8 mouse cellular contexts compared by ENCODE assay signal in the genomic region with DNA sequence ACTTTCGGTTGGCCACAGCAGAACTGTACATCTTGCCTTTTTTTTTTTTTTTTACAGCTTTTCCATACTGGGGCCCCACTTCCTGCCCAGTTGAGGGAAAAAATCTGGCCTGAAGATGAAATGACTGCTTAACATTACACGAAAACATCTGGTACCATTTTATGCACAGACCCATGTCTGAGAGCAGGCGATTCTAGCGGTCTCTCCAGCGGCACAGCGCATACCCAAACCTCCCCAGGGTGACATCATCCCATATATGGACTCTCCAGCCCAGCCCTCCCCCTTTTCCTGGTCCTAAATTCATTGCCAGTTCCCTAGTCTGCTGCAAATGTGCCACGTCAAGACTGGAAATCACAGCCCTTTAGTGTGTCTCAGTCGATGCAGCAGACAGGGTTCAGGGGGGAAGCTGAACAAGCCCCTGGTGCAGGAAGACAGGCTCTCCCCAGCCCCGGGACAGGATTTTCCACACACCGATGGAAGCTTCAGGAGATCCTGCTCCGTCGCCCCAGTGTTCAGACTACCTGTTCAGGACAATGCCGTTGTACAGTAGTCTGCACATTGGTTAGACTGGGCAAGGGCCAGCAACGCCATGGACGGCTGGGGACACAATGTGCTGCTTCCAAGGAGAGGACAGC.
DNase-seq lines count a peak whose midpoint lies in the region; ATAC-seq and TF ChIP-seq lines count a peak whose summit lies in the region.

No protein-coding gene starts in this region.

- H3K4me3 ChIP-seq in embryonic fibroblast, embryonic 13.5 days (ENCODE audit: insufficient read depth, low read length) = peak overlapping the region; percentile 69
- peak overlapping the region; percentile 46 for H3K4me3 ChIP-seq in hindbrain, embryonic 10.5 days
- peak overlapping the region; percentile 81 for H3K4me3 ChIP-seq in limb, embryonic 12.5 days (replicated peaks)
- H3K4me3 ChIP-seq in neural tube, embryonic 13.5 days = peak overlapping the region; percentile 24

- peak; percentile 94 for DNase-seq in adipocyte (ENCODE audit: low spot score)
- peak; percentile 69 for DNase-seq in hindbrain, embryonic 10.5 days (ENCODE audit: low spot score)
- DNase-seq in right cerebral cortex, postnatal 10 days (ENCODE audit: low spot score in 2 of 2) = no peak
- no peak for DNase-seq in cerebellum, postnatal 4 days (ENCODE audit: low spot score in 2 of 2)

- peak; percentile 96 for ATAC-seq in limb, embryonic 12.5 days (ENCODE audit: insufficient number of reproducible peaks, insufficient read depth, low FRiP score, low TSS enrichment, low read depth)
- ATAC-seq in neural tube, embryonic 13.5 days (ENCODE audit: low read depth) = peak; percentile 92
- no peak for ATAC-seq in megakaryocyte-erythroid progenitor cell, adult 5-6 weeks (replicated peaks; ENCODE audit: low FRiP score, low TSS enrichment, poor library complexity, severe bottlenecking)

- peaks cover 8% of the 10 kb centered on the region for H3K4me1 ChIP-seq in embryonic fibroblast, embryonic 13.5 days (ENCODE audit: control insufficient read depth, insufficient read depth, low read length)
- peaks cover 24% of the 10 kb centered on the region for H3K4me1 ChIP-seq in hindbrain, embryonic 10.5 days (replicated peaks)
- H3K4me1 ChIP-seq in limb, embryonic 12.5 days (replicated peaks) = peaks cover 36% of the 10 kb centered on the region
- H3K4me1 ChIP-seq in neural tube, embryonic 13.5 days (replicated peaks) = peaks cover 15% of the 10 kb centered on the region

- peak overlapping the region; percentile 99 for H3K9ac ChIP-seq in limb, embryonic 12.5 days (replicated peaks)
- peak overlapping the region; percentile 48 for H3K9ac ChIP-seq in neural tube, embryonic 13.5 days

- peak overlapping the region; percentile 100 for H3K27ac ChIP-seq in embryonic fibroblast, embryonic 13.5 days (ENCODE audit: insufficient read depth, low read length)
- H3K27ac ChIP-seq in hindbrain, embryonic 10.5 days = peak overlapping the region; percentile 85
- H3K27ac ChIP-seq in limb, embryonic 12.5 days = peak overlapping the region; percentile 100
- peak overlapping the region; percentile 83 for H3K27ac ChIP-seq in neural tube, embryonic 13.5 days (replicated peaks)

- no peak for TF ChIP-seq CTCF in embryonic fibroblast, embryonic 13.5 days (IDR thresholded peaks at IDR 0.05; ENCODE audit: borderline replicate concordance, insufficient read depth, low read length)

- peak; percentile 98 for TF ChIP-seq POLR2A in embryonic fibroblast, embryonic 13.5 days (IDR thresholded peaks at IDR 0.05; ENCODE audit: low read depth, low read length)

- peak overlapping the region; percentile 52 for H3K4me2 ChIP-seq in limb, embryonic 12.5 days
- H3K4me2 ChIP-seq in neural tube, embryonic 13.5 days = peak overlapping the region; percentile 13

- no peaks in the 10 kb centered on the region for H3K36me3 ChIP-seq in hindbrain, embryonic 10.5 days
- H3K36me3 ChIP-seq in limb, embryonic 12.5 days = peaks cover 6% of the 10 kb centered on the region; the same call in 1 of the 2 replicates
- H3K36me3 ChIP-seq in neural tube, embryonic 13.5 days = no peaks in the 10 kb centered on the region

- H3K9me3 ChIP-seq in hindbrain, embryonic 10.5 days = no peaks in the 10 kb centered on the region
- H3K9me3 ChIP-seq in limb, embryonic 12.5 days = no peaks in the 10 kb centered on the region
- no peaks in the 10 kb centered on the region for H3K9me3 ChIP-seq in neural tube, embryonic 13.5 days

- peaks cover 52% of the 10 kb centered on the region for H3K27me3 ChIP-seq in hindbrain, embryonic 10.5 days (ENCODE audit: insufficient read depth, poor library complexity, severe bottlenecking)
- H3K27me3 ChIP-seq in limb, embryonic 12.5 days = no peaks in the 10 kb centered on the region
- no peaks in the 10 kb centered on the region for H3K27me3 ChIP-seq in neural tube, embryonic 13.5 days

- 64% methylated on average over 15 of the region's 15 CpGs for WGBS in hindbrain, embryonic 10.5 days
- WGBS in limb, embryonic 12.5 days = 10% methylated on average over 15 of the region's 15 CpGs
- WGBS in neural tube, embryonic 13.5 days = 52% methylated on average over 15 of the region's 15 CpGs

Comparison
In these comparisons a context has a peak if more than half of its experiments do, and no peak if none do; other contexts are left out.
1. DNase-seq: peak in adipocyte (single experiment) and hindbrain, embryonic 10.5 days (single experiment); none in right cerebral cortex, postnatal 10 days (0 of 2) and cerebellum, postnatal 4 days (0 of 2).
2. H3K4me3 ChIP-seq: peak in every context shown above with its lines; median percentile 81 in limb, embryonic 12.5 days; 69 in embryonic fibroblast, embryonic 13.5 days; 46 in hindbrain, embryonic 10.5 days; 24 in neural tube, embryonic 13.5 days.
3. Peak in every context shown above with its lines, with median percentiles within 50 percentile points of each other: H3K27ac ChIP-seq.